Mouse (Mus musculus): ENCODE data around the gene Prp2. TPM values are rescaled to one million over a fixed set of nuclear protein-coding genes. Genes with fewer than 3 reads are reported as not detected.

The Prp2 gene
- polyA plus RNA-seq (2017; shearing (Covaris generic)), result not detected

GRCm38 (mm10) chr6:132595613-132596012 lies at the start of gene Prp2:
Gene Prp2, plus strand, starts transcription at chr6:132595913.

GRCm38 (mm10) chr6:132569509-132569908 lies 26.2 kb upstream of the Prp2 start, which contains the start of gene Prh1:
Gene Prh1, plus strand, starts transcription at chr6:132569809.

Other genes with a start within 250 kb of the Prp2 start
- not detected for gene Gm8882, start 231.8 kb upstream of the Prp2 start, polyA plus RNA-seq (2017; shearing (Covaris generic))
- not detected for gene Prh1, start 26.1 kb upstream of the Prp2 start, polyA plus RNA-seq (2017; shearing (Covaris generic))
- gene A630073D07Rik, start 55.6 kb downstream of the Prp2 start, polyA plus RNA-seq (2017; shearing (Covaris generic)), result not detected
- not detected for gene Tas2r120, start 61.0 kb downstream of the Prp2 start, polyA plus RNA-seq (2017; shearing (Covaris generic))
- not detected for gene Tas2r121, start 105.1 kb downstream of the Prp2 start, polyA plus RNA-seq (2017; shearing (Covaris generic))
- gene Tas2r122, start 116.0 kb downstream of the Prp2 start, polyA plus RNA-seq (2017; shearing (Covaris generic)), result not detected
- gene Tas2r115, start 142.1 kb downstream of the Prp2 start, polyA plus RNA-seq (2017; shearing (Covaris generic)), result not detected
- gene Tas2r124, start 158.8 kb downstream of the Prp2 start, polyA plus RNA-seq (2017; shearing (Covaris generic)), result not detected
- not detected for gene Tas2r102, start 166.2 kb downstream of the Prp2 start, polyA plus RNA-seq (2017; shearing (Covaris generic))
- not detected for gene Tas2r136, start 182.2 kb downstream of the Prp2 start, polyA plus RNA-seq (2017; shearing (Covaris generic))
- gene Tas2r117, start 206.9 kb downstream of the Prp2 start, polyA plus RNA-seq (2017; shearing (Covaris generic)), result not detected